Mouse (Mus musculus) cerebellum, adult 2 months (tissue): ENCODE measurements around the gene Slc39a13.
A peak's percentile ranks its signal among the peaks of the same experiment; 100 is the strongest.

Experiments used
- CTCF ChIP-seq: fragments of 200-500 bp; IDR thresholded peaks from 2 replicates; pipeline ENCODE4 v1.5.1; 2011; ENCODE audit warnings: low read depth, mild to moderate bottlenecking, control low read depth, low read length, moderate library complexity, borderline replicate concordance; ENCODE audit not compliant: insufficient read depth
- POLR2A ChIP-seq: fragments of 200-500 bp; IDR thresholded peaks from 2 replicates; pipeline ENCODE4 v1.6.1; 2011; ENCODE audit warnings: low read length, control low read depth, borderline replicate concordance; ENCODE audit not compliant: insufficient read depth

DNA sequence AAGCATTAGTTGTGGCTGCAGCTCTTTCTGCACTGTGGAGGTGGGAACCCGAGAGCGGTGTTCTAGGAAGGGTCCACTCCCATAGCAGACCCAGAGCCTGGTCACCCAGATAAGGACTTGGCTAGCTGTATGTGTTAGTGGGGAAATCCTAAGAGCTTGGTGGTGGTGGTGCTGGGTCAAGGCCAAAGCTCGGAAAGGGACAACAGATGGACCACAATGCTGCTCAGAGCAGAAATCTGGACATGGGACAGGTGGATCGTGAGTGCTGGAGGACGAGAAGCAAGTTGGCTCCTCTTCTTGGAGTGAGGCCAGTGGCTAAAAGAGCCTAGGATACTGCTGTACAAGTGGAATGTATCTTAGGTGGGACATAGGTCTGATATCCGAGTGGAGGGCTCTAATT is 49.3 kb upstream of the Slc39a13 start:
- TF ChIP-seq CTCF: 0 out of 2 replicates have a peak, but pooled peaks have one; percentile 3
- TF ChIP-seq POLR2A: no peak
